Mouse (Mus musculus) cerebellum, adult 2 months (tissue): Measurements from ENCODE around the gene Arrdc5.

ENCODE experiments used
- CTCF ChIP-seq: fragments of 200-500 bp; IDR thresholded peaks from 2 replicates; pipeline ENCODE4 v1.5.1; 2011; ENCODE audit warnings: low read depth, mild to moderate bottlenecking, control low read depth, low read length, moderate library complexity, borderline replicate concordance; ENCODE audit not compliant: insufficient read depth
- POLR2A ChIP-seq: fragments of 200-500 bp; IDR thresholded peaks from 2 replicates; pipeline ENCODE4 v1.6.1; 2011; ENCODE audit warnings: low read length, control low read depth, borderline replicate concordance; ENCODE audit not compliant: insufficient read depth

- TF ChIP-seq POLR2A (peak; percentile 72; the same call in 1 of the 2 replicates), CTCF (peak; percentile 85)
These were observed 44.2 kb downstream of the Arrdc5 start for GRCm38 (mm10) chr17:56255863-56256238.
